Mouse (Mus musculus): ENCODE measurements around the gene Syt13.

DNA sequence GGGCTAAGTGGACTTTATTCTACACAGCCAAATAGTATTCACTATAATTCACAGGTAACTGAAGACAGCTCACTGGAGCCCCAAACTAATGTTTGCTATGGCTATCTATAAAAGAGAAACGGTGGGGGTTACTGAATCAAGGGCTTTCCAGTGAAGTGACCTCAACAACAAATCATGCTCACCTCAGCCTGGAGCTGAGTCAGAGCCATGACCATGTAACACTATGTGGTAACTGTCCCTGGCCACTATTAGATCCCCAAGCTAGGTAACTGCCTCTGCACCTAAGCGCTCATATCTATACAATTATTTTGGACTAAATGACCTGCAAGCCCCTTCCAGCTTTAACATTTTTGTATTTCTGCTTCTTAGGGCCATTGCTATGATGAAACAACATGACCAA is 42.0 kb downstream of the Syt13 start:
- TF ChIP-seq CTCF (IDR thresholded peaks at IDR 0.05; ENCODE audit: low read depth), result no peak
- no peak for TF ChIP-seq EP300 (IDR thresholded peaks at IDR 0.05; ENCODE audit: low read depth)
